Mouse (Mus musculus): Measurements from ENCODE around the gene Camta2. TPM values are rescaled to one million over a fixed set of nuclear protein-coding genes. Genes with fewer than 3 reads are reported as not detected.

Camta2 gene
- total RNA-seq, 2 experiments from 2014 or later, result 21.2 to 25.5 TPM

- DNase-seq, result no peak
- intact Hi-C loops (cut with DNase I; ENCODE audit: low total_unique reads), result no loop called here
Measured at GRCm38 (mm10) chr11:70699051-70699450, 11.1 kb upstream of the Camta2 start.

DNA sequence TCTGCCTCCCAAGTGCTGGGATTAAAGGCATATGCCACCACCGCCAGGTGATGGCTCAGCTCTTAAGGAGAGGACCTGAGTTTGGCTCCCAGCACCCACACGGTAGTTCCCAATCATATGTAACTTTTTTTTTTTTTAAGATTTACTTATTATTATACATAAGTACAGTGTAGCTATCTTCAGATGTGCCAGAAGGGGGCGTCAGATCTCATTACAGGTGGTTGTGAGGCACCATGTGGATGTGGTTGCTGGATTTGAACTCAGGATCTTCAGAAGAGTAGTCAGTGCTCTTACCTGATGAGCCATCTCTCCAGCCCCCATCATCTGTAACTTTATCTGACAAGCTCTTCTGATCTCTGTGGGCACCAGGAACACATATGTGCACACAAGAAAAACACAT, 9.5 kb upstream of the Camta2 start:
- intact Hi-C loops (cut with DNase I; ENCODE audit: low total_unique reads), result no loop called here

DNA sequence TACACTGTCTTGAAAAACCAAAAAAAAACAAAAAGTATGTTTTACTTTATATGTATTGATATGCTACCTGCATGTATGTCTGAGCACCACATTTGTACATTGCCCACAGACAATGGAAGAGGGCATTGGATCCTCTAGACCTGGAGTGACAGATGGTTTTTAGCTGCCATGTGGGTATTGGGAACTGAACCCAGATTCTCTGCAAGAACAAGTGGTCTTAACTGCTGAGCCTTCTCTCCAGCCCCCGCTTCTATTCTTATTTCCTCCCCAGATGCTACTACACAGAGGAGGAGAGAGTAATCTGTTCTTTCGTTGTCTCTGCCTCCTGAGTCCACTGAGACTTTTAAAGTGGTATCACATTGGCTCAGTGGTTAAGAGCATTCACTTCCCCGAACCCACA, 5.6 kb upstream of the Camta2 start:
- no peak for DNase-seq
- intact Hi-C loops (cut with DNase I; ENCODE audit: low total_unique reads), result no loop called here

More for the DNA sequence above, 9.5 kb upstream of the Camta2 start:
- no peak for DNase-seq

DNA sequence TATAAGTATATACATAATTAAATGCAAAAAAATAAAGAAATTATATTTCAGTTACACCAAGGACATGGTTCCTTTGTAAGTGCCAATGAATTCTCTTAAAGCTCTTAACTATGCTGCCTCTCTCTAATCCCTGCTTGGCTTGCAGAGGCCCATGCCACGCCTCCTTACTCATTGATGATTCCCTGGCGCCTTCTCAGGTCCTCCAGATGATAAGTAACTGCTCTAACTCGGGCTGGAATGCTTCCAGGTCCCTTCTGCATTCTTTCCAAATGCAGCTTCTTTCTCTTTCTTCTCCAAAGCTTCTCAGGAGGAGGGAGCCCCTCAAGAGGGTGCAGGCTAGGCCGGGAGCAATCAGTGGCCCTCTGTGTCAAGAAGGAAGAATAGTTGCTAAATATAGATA, 1.7 kb upstream of the Camta2 start:
- intact Hi-C loops (cut with DNase I; ENCODE audit: low total_unique reads), result no loop called here
- DNase-seq, result no peak

GRCm38 (mm10) chr11:70688372-70688771, 467 bp upstream of the Camta2 start:
- no peak for DNase-seq
- intact Hi-C loops (cut with DNase I; ENCODE audit: low total_unique reads), result no loop called here

GRCm38 (mm10) chr11:70686901-70687566, 871 bp downstream of the Camta2 start:
- DNase-seq, result no peak

DNA sequence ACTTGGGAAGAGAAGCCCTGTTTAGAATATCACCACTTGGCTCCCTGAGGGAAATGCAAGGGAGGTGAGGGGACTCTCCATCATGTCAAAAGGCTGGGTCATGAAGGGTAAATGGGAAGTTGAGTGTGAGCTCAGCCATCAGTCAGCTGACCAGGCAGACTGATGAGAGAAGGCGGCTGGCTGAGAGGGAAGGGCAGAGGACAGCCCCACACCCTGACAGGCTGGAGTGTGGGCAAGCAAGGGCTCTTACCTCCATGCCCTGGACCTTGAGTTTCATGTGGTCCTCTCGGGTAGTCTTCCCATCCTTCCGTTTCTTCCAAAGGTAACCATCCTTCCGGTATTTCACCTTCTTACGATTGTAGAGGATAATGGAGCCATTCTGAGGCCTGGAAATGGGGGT, 4.3 kb downstream of the Camta2 start:
- intact Hi-C loops (cut with DNase I; ENCODE audit: low total_unique reads), result loop anchor here (5.0 kb wide), 1 partner anchor 74 kb away; no protein-coding TSS in a partner anchor
- no peak for DNase-seq

More at GRCm38 (mm10) chr11:70686901-70687566, 871 bp downstream of the Camta2 start:
- intact Hi-C loops (cut with DNase I; ENCODE audit: low total_unique reads), result no loop called here

- intact Hi-C loops (cut with DNase I; ENCODE audit: low total_unique reads), result loop anchor here (5.0 kb wide), 1 partner anchor 75 kb away; no protein-coding TSS in a partner anchor
- no peak for DNase-seq
Measured at GRCm38 (mm10) chr11:70681897-70682581, 5.9 kb downstream of the Camta2 start.

DNA sequence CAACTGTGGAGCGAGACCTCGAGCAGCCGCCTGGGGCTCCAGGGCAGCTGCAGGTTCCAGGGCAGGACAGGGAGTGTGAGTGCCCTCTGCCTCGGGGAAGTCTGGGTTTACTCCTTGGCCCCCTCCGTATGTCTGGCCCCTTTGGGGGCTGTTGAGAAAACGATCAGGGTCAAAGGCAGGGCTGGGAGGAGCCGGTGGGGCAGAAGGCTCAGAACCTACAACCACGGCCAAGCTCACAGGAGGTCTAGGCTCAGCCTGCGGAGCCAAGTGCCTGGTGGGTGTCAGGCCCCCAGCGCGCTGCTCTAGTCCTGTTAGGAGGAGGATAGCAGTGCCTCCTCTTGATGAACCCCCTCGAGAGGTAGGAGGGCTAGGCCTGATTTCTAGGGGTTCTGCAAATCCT, 6.7 kb downstream of the Camta2 start:
- DNase-seq, result no peak
- intact Hi-C loops (cut with DNase I; ENCODE audit: low total_unique reads), result loop anchor here (5.0 kb wide), 1 partner anchor 76 kb away; no protein-coding TSS in a partner anchor

- DNase-seq, result no peak
- intact Hi-C loops (cut with DNase I; ENCODE audit: low total_unique reads), result loop anchor here (5.0 kb wide), 1 partner anchor 77 kb away; no protein-coding TSS in a partner anchor
Measured at GRCm38 (mm10) chr11:70679894-70680293, 8.0 kb downstream of the Camta2 start.

- intact Hi-C loops (cut with DNase I; ENCODE audit: low total_unique reads), result no loop called here
- no peak for DNase-seq
Measured at GRCm38 (mm10) chr11:70679361-70679760, 8.5 kb downstream of the Camta2 start.

DNA sequence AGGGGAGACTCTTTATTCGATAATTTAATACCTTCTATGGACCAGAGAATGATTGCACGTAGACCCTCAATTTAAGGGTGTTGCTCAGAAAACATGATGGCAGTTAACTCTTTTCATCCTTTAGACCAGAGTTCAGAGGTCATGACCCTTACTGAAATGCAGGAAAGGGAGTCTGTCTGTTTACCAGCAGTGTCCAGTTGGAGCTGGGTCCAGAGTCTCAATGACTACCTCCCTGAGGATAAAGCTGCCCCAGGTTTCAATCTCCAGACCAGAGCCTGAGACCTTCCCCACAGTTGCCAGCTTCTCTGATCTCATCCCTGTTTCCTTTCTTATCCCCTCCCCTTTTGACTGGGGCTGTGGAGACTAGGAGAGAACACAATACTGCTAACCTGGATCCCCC, 9.3 kb downstream of the Camta2 start:
- intact Hi-C loops (cut with DNase I; ENCODE audit: low total_unique reads), result no loop called here
- no peak for DNase-seq

GRCm38 (mm10) chr11:70678092-70678491, 9.8 kb downstream of the Camta2 start:
- intact Hi-C loops (cut with DNase I; ENCODE audit: low total_unique reads), result no loop called here
- no peak for DNase-seq

- no peak for DNase-seq
- intact Hi-C loops (cut with DNase I; ENCODE audit: low total_unique reads), result no loop called here
Measured at GRCm38 (mm10) chr11:70674501-70674900, 13.4 kb downstream of the Camta2 start.

DNA sequence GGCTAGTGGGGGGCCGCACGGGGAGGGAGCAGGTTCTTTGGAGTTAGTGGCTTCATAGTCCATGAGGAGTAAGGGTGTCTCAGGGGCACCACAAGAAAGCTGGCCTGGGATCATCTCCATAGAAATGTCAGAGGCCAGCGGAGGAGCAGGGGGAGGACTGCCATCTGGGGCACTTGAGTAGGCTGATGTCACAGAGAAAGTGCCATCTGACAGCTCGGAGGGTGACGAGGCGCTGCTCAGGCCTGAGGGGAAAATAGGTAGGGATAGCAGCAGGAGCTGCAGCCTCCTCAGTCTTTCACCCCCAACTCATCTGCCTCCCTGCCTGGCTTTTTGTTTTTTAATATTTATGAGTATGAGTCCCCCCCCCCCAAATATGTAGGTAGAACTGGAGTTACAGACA, 13.9 kb downstream of the Camta2 start:
- DNase-seq, result no peak
- intact Hi-C loops (cut with DNase I; ENCODE audit: low total_unique reads), result no loop called here

- intact Hi-C loops (cut with DNase I; ENCODE audit: low total_unique reads), result no loop called here
Measured at GRCm38 (mm10) chr11:70671333-70672047, 16.4 kb downstream of the Camta2 start.

GRCm38 (mm10) chr11:70670483-70670882, 17.4 kb downstream of the Camta2 start:
- DNase-seq, result no peak

More at GRCm38 (mm10) chr11:70671333-70672047, 16.4 kb downstream of the Camta2 start:
- DNase-seq, result no peak

GRCm38 (mm10) chr11:70669582-70670345, 18.1 kb downstream of the Camta2 start:
- intact Hi-C loops (cut with DNase I; ENCODE audit: low total_unique reads), result no loop called here
- DNase-seq, result peak; percentile 78

More at GRCm38 (mm10) chr11:70670483-70670882, 17.4 kb downstream of the Camta2 start:
- intact Hi-C loops (cut with DNase I; ENCODE audit: low total_unique reads), result no loop called here

DNA sequence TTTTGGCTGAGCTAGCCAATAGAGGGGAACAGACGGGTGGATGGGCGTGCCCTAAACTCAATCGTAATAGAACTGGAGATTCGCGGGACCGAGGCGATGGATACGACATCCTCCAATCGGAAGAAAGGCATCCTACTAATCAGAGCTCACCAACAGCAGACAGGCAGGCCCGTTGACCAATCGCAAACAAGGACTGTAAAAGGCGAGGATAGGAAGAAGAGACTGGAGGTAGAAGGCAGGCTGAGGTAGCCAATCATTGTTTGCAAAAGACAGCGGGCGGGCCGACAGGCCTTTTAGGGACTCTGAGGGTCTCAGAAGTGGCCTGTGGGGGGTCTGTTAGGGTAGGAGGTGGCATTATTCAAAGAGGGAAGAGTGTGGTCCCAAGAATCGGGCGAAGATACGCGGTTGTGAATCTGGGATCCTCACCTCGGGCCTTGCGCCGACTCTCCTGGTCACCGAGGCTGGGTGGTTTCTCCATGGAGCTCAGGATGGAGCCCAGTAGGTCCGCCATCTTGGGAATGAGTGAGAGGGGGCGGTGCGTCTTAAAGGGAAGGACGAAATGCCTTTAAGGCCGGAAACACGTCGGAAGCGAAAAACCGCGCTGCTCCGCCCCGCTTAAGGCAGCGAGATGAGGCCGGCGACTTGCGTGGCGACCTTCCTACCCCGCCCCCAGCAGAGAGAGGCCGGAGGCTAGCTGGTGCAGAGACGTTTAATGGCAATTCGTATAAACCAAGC, 19.0 kb downstream of the Camta2 start, which contains the start of gene Spag7:
Spag7 (minus strand) TSS at position 646 of the 735 bp plus-strand sequence.
- peak; percentile 94 for DNase-seq
- intact Hi-C loops (cut with DNase I; ENCODE audit: low total_unique reads), result no loop called here
